Mouse (Mus musculus): ENCODE results near the gene Tex45. TPM values are rescaled to one million over a fixed set of nuclear protein-coding genes. Genes with fewer than 3 reads are reported as not detected.

Tex45 gene
- polyA plus RNA-seq, 1 experiment from 2014 or later = 0.10 TPM

DNA sequence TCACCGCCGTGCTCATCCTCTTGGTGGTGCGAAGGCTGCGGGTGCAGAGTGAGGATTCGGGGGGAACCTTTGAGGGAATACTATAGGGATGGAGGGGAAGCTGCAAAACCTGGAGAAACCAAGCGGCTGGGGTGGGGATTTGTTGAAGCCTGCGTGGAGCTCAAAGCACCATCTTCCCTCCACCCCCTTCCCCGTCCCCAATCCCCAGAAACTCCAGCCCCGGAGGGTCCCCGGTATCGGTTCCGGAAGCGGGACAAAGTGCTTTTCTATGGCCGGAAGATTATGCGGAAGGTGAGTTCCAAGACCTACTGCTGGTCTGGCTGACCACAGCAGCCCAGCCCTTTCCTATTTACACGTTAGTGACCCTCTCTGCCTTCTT is 46.4 kb downstream of the Tex45 start:
- peaks cover 22% of the 10 kb centered on the region for H3K4me1 ChIP-seq
- H3K36me3 ChIP-seq (replicated peaks) = peaks cover 35% of the 10 kb centered on the region
- H3K4me3 ChIP-seq = peak overlapping the region; percentile 70
- 10% methylated on average over 16 of the region's 16 CpGs for WGBS
- H3K9me3 ChIP-seq = no peaks in the 10 kb centered on the region
- H3K27me3 ChIP-seq (replicated peaks; ENCODE audit: low read depth, poor library complexity, severe bottlenecking) = no peaks in the 10 kb centered on the region
- DNase-seq (ENCODE audit: low spot score) = no peak
- H3K27ac ChIP-seq (replicated peaks) = peak overlapping the region; percentile 81

DNA sequence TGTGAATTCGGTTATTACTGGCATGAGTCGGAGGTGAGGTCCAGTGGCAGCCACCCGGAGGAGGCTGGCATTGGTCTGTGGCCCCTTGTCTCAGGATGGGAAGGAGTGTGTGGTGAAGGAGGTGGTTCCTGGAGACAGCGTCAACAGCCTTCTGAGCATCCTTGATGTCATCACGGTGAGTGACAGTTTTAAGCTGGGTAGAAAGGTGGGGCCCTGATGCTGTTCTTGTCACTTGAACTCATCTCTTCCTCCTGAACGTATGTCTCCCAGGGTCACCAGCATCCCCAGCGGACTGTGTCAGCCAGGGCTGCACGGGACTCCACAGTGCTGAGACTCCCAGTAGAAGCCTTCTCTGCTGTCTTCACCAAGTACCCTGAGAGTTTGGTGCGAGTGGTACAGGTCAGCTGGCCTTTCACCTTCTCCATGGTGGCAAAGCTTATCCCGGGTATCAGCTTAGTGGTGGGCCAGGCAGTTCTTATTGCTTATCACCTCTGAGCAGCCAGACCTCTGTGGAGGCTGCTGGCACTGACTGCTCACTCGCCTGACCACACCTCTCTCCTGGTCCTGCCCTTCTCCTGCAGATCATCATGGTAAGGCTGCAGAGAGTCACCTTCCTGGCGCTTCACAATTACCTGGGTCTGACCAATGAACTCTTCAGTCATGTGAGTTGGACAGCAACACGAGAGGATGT is 51.5 kb downstream of the Tex45 start:
- no peak for DNase-seq (ENCODE audit: low spot score)
- H3K4me1 ChIP-seq = peaks cover 3% of the 10 kb centered on the region; the same call in 1 of the 2 replicates
- H3K4me3 ChIP-seq = no peak overlapping the region
- H3K9me3 ChIP-seq = no peaks in the 10 kb centered on the region
- 92% methylated on average over 13 of the region's 13 CpGs for WGBS
- H3K27me3 ChIP-seq (replicated peaks; ENCODE audit: low read depth, poor library complexity, severe bottlenecking) = no peaks in the 10 kb centered on the region
- H3K36me3 ChIP-seq (replicated peaks) = peaks cover 52% of the 10 kb centered on the region
- H3K27ac ChIP-seq (replicated peaks) = no peak overlapping the region

DNA sequence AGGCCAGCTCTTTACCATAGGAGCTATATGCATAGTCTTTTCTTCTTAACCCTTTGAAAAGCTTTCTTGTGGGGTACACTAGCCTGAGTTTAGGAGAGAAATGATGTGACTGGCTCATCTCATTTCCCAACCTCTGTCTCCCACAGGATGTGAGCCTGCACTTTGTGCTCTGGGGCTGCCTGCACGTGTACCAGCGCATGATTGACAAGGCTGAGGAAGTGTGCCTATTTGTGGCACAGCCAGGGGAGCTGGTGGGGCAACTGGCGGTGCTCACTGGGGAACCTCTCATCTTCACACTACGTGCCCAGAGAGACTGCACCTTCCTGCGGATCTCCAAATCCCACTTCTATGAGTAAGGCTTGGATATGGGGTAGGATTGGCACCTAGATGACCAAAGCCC is 60.2 kb downstream of the Tex45 start:
- Histone ChIP-seq H3K36me3 (replicated peaks) (peaks cover 45% of the 10 kb centered on the region), H3K9me3 (no peaks in the 10 kb centered on the region), H3K27me3 (replicated peaks; ENCODE audit: low read depth, poor library complexity, severe bottlenecking) (no peaks in the 10 kb centered on the region), H3K4me1 (no peaks in the 10 kb centered on the region), H3K4me3 (no peak overlapping the region), H3K27ac (replicated peaks) (no peak overlapping the region)
- DNase-seq (ENCODE audit: low spot score) = no peak
- 89% methylated on average over 5 of the region's 5 CpGs for WGBS

DNA sequence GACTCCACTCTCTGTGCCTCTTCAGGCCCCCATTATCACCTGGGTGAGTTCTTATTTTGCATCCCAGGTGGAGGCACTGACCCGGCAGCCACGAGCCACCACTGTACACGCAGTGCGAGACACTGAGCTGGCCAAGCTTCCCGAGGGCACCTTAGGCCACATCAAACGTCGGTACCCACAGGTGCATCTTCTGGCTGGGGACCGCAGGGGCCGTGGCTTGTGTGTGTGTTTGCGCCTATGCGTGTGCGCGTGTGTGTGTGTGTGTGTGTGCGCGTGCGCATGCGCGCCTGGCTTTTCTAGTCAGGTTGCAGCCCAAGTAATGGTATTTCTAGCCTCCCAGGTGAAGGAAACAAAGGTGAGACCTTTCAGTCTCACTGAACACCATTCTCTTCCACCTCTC is 61.3 kb downstream of the Tex45 start:
- Histone ChIP-seq H3K4me1 (no peaks in the 10 kb centered on the region), H3K27ac (replicated peaks) (no peak overlapping the region), H3K36me3 (replicated peaks) (peaks cover 48% of the 10 kb centered on the region), H3K27me3 (replicated peaks; ENCODE audit: low read depth, poor library complexity, severe bottlenecking) (no peaks in the 10 kb centered on the region), H3K9me3 (no peaks in the 10 kb centered on the region), H3K4me3 (no peak overlapping the region)
- no peak for DNase-seq (ENCODE audit: low spot score)
- 96% methylated on average over 18 of the region's 18 CpGs for WGBS

DNA sequence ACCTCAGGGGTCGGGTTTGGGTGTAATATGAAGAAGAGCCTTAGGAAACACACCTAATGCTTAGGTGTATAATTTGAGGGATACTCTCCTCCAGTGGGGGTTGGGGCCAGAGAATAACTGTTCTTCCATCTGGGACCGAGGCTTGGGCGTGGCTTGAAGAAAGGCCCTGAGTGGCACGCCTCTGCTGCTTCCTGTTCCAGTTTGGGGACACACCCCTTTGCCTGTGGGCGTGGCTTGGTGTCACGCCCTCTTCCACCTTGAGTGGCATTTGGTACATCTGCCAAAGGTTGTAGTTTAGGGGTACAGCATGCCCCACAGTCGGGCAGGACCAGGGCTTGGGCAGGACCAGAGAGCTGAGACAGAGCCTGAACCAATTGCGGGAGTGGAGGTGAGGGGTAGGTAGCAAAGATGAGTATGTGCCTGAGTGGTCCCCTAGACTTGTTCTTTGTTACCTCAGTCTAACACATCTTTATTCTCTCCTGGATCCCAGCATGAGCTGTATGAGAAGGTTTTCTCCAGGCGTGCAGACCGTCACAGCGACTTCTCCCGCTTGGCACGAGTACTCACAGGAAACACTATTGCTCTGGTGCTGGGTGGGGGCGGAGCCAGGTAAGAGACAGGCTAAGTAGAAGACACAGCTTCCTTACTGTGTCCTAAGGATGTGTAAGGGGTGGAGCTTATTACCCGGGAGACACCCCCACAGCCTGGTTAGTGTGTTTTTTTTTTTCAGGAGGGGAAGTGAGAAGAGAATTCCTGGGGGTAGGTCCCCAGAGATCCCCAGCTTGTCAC is 65.6 kb downstream of the Tex45 start:
- Histone ChIP-seq H3K36me3 (replicated peaks) (peaks cover 80% of the 10 kb centered on the region), H3K9me3 (no peaks in the 10 kb centered on the region), H3K4me3 (no peak overlapping the region), H3K27me3 (replicated peaks; ENCODE audit: low read depth, poor library complexity, severe bottlenecking) (no peaks in the 10 kb centered on the region), H3K4me1 (no peaks in the 10 kb centered on the region), H3K27ac (replicated peaks) (no peak overlapping the region)
- 55% methylated on average over 15 of the region's 15 CpGs for WGBS
- DNase-seq (ENCODE audit: low spot score) = no peak

Other genes with a start within 250 kb of the Tex45 start
- 24.3 and 26.1 TPM in 2 replicates for gene Insr, start 191.2 kb upstream of the Tex45 start, polyA plus RNA-seq (2016; fragmentation: Nextera tagmentation; extraction: Ambion mirVana)
- gene A430078G23Rik, start 117.4 kb upstream of the Tex45 start, polyA plus RNA-seq (2016; fragmentation: Nextera tagmentation; extraction: Ambion mirVana) = 0.14 TPM in 1 of 2 replicates, not detected in the other
- gene Arhgef18, start 77.9 kb upstream of the Tex45 start, polyA plus RNA-seq (2016; fragmentation: Nextera tagmentation; extraction: Ambion mirVana) = 9.5 and 9.6 TPM in 2 replicates
- 4.1 and 4.8 TPM in 2 replicates for gene Pex11g, start 3.2 kb upstream of the Tex45 start, polyA plus RNA-seq (2016; fragmentation: Nextera tagmentation; extraction: Ambion mirVana)
- 68.4 and 70.8 TPM in 2 replicates for gene Zfp358, start 22.3 kb downstream of the Tex45 start, polyA plus RNA-seq (2016; fragmentation: Nextera tagmentation; extraction: Ambion mirVana)
- 63.2 and 65.0 TPM in 2 replicates for gene Mcoln1, start 29.6 kb downstream of the Tex45 start, polyA plus RNA-seq (2016; fragmentation: Nextera tagmentation; extraction: Ambion mirVana)
- gene Pnpla6, start 44.5 kb downstream of the Tex45 start, polyA plus RNA-seq (2016; fragmentation: Nextera tagmentation; extraction: Ambion mirVana) = 20.7 and 24.8 TPM in 2 replicates
- 6.8 and 7.1 TPM in 2 replicates for gene C330021F23Rik, start 97.1 kb downstream of the Tex45 start, polyA plus RNA-seq (2016; fragmentation: Nextera tagmentation; extraction: Ambion mirVana)
- 9.5 and 10.9 TPM in 2 replicates for gene Camsap3, start 116.4 kb downstream of the Tex45 start, polyA plus RNA-seq (2016; fragmentation: Nextera tagmentation; extraction: Ambion mirVana)
- gene Xab2, start 150.5 kb downstream of the Tex45 start, polyA plus RNA-seq (2016; fragmentation: Nextera tagmentation; extraction: Ambion mirVana) = 75.5 and 77.6 TPM in 2 replicates
- 85.2 and 88.9 TPM in 2 replicates for gene Pet100, start 150.7 kb downstream of the Tex45 start, polyA plus RNA-seq (2016; fragmentation: Nextera tagmentation; extraction: Ambion mirVana)
- gene Pcp2, start 154.7 kb downstream of the Tex45 start, polyA plus RNA-seq (2016; fragmentation: Nextera tagmentation; extraction: Ambion mirVana) = 1.1 and 1.7 TPM in 2 replicates
- gene Stxbp2, start 160.1 kb downstream of the Tex45 start, polyA plus RNA-seq (2016; fragmentation: Nextera tagmentation; extraction: Ambion mirVana) = 41.9 and 42.0 TPM in 2 replicates
- 0.24 and 0.39 TPM in 2 replicates for gene Retn, start 184.9 kb downstream of the Tex45 start, polyA plus RNA-seq (2016; fragmentation: Nextera tagmentation; extraction: Ambion mirVana)
- gene Mcemp1, start 194.9 kb downstream of the Tex45 start, polyA plus RNA-seq (2016; fragmentation: Nextera tagmentation; extraction: Ambion mirVana) = 0.12 TPM in 1 of 2 replicates, not detected in the other
- 7.3 and 8.2 TPM in 2 replicates for gene Fcor, start 201.5 kb downstream of the Tex45 start, polyA plus RNA-seq (2016; fragmentation: Nextera tagmentation; extraction: Ambion mirVana)
- 44.6 and 46.8 TPM in 2 replicates for gene Trappc5, start 205.4 kb downstream of the Tex45 start, polyA plus RNA-seq (2016; fragmentation: Nextera tagmentation; extraction: Ambion mirVana)
- gene Fcer2a, start 223.3 kb downstream of the Tex45 start, polyA plus RNA-seq (2016; fragmentation: Nextera tagmentation; extraction: Ambion mirVana) = 0.32 and 0.36 TPM in 2 replicates
- gene Clec4g, start 249.8 kb downstream of the Tex45 start, polyA plus RNA-seq (2016; fragmentation: Nextera tagmentation; extraction: Ambion mirVana) = 0.16 and 0.20 TPM in 2 replicates